Mouse (Mus musculus) forebrain, embryonic 16.5 days (tissue): ENCODE results near the gene Grtp1. TPM values are rescaled to one million over a fixed set of nuclear protein-coding genes. Genes with fewer than 3 reads are reported as not detected.

Experiments
- microRNA counts: library from miRNA; unstranded; fragments of <30 nt; microRNA quantifications from one replicate; lab custom pipeline; 2016
- microRNA-seq: library from miRNA; unstranded; fragments of <30 nt; microRNA quantifications from one replicate; pipeline ENCODE4, GENCODE M21; 2017
- polyA plus RNA-seq: library from polyadenylated mRNA; unstranded; fragments of >200 nt; fragmentation: Nextera tagmentation; extraction: Ambion mirVana; gene quantifications from 2 replicates; pipeline ENCODE4 v1.2.1, GENCODE M21; 2015

The Grtp1 gene
- polyA plus RNA-seq, 1 experiment from 2014 or later = 19.7 TPM

MicroRNA genes within 50 kb of the gene (microRNA counts, 519-probe panel; counts per million panel counts)
- microRNA mmu-miR-1968 (lab: Ali Mortazavi, UCI) = 2,178 counts per million, percentile 43 among the panel's probes with 10 or more counts

Small RNA genes lying within 50 kb of the gene (microRNA-seq; reads per million reads assigned to microRNA genes)
- gene Mir1968 = 21.0 reads per million, percentile 35 among the genes with 10 or more reads in this experiment
- gene Mir7065 = not detected

Other genes starting within 250 kb of the Grtp1 start
- gene F7, start 174.6 kb downstream of the Grtp1 start, polyA plus RNA-seq = not detected in 2 replicates
- gene F10, start 163.3 kb downstream of the Grtp1 start, polyA plus RNA-seq = 0.19 and 0.24 TPM in 2 replicates
- 1.7 and 2.2 TPM in 2 replicates for gene Proz, start 139.7 kb downstream of the Grtp1 start, polyA plus RNA-seq
- 51.6 and 53.8 TPM in 2 replicates for gene Pcid2, start 95.2 kb downstream of the Grtp1 start, polyA plus RNA-seq
- 70.1 and 80.9 TPM in 2 replicates for gene Cul4a, start 95.0 kb downstream of the Grtp1 start, polyA plus RNA-seq
- 241 and 271 TPM in 2 replicates for gene Lamp1, start 41.5 kb downstream of the Grtp1 start, polyA plus RNA-seq
- gene Adprhl1, start 53.5 kb upstream of the Grtp1 start, polyA plus RNA-seq = not detected in 2 replicates
- gene Dcun1d2, start 87.5 kb upstream of the Grtp1 start, polyA plus RNA-seq = 40.8 TPM in 2 replicates
- 49.1 and 53.2 TPM in 2 replicates for gene Tmco3, start 87.6 kb upstream of the Grtp1 start, polyA plus RNA-seq
- gene Tfdp1, start 138.1 kb upstream of the Grtp1 start, polyA plus RNA-seq = 130 and 151 TPM in 2 replicates
- not detected in 2 replicates for gene Atp4b, start 196.2 kb upstream of the Grtp1 start, polyA plus RNA-seq
- gene Grk1, start 204.5 kb upstream of the Grtp1 start, polyA plus RNA-seq = not detected in 2 replicates
- gene Tmem255b, start 234.6 kb upstream of the Grtp1 start, polyA plus RNA-seq = 0.26 and 0.29 TPM in 2 replicates